Mouse (Mus musculus): Measurements from ENCODE around the gene Gpatch11.

Gpatch11 gene

DNA sequence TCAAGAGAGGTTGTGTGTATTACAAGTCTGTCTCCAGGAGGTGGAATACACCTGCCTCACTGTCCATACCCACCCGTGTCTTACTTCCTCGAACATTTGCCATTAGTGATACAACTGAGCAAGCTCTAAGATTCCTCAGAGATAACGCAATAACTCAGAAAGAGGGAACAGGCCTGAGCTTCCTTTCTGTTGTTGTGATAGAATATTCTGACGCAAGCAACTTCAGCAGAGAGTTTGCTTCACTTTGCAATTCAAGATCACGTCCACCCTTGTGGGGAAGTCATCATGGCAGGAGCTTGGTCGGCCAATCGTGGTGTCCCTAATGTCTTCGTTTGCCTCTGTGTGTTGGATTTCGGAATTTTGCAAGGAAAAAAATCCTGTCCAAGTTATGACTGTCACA is 55.7 kb downstream of the Gpatch11 start:
- DNase-seq (ENCODE audit: extremely low read depth, insufficient read length, low spot score), result no peak

DNA sequence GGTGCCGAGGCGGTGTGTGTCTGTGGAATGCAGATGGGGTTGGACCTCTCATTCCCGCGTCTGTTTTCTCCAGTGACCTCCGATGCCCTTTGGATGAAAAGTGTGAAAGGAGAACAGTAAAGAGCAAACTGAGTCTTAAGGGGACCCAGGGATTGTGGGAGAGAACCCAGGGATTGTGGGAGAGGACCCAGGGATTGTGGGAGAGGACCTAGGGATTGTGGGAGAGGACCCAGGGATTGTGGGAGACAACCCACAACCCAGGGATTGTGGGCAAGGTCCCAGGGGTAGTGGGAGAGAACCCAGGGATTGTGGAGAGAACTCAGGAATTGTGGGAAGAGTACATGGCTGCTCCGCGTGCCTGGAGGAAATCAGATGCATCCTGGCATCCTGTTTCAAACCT is 59.6 kb downstream of the Gpatch11 start:
- DNase-seq (ENCODE audit: extremely low read depth, insufficient read length, low spot score), result no peak

DNA sequence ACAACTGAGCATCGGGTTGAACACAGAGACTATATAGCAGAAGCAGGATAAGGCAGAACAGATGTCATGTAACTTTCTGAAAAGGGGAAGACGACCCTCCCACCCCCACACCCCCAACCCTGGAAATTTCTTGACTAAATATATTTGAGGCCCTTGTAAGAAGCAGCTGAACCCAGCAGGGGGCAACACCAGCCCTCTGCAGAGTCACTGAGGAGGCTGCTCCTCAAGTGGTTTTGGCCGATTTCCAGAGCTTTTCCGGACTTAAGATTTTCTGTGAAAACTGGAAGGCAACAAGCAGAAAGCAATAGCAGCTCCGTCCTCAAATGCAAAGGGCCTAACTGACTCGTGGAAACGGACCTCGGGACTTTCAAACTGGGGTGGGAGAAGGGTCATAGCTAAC is 60.0 kb downstream of the Gpatch11 start:
- DNase-seq (ENCODE audit: extremely low read depth, insufficient read length, low spot score), result no peak

Data from 3134 (cell line).